Mouse (Mus musculus): ENCODE results near the gene Mlh1. TPM values are rescaled to one million over a fixed set of nuclear protein-coding genes. Genes with fewer than 3 reads are reported as not detected.
A peak's percentile ranks its signal among the peaks of the same experiment; 100 is the strongest.

Gene Mlh1
- 10 to 100 TPM; 11.7 to 12.6 TPM for polyA plus RNA-seq (2017; shearing (Covaris generic))

DNA sequence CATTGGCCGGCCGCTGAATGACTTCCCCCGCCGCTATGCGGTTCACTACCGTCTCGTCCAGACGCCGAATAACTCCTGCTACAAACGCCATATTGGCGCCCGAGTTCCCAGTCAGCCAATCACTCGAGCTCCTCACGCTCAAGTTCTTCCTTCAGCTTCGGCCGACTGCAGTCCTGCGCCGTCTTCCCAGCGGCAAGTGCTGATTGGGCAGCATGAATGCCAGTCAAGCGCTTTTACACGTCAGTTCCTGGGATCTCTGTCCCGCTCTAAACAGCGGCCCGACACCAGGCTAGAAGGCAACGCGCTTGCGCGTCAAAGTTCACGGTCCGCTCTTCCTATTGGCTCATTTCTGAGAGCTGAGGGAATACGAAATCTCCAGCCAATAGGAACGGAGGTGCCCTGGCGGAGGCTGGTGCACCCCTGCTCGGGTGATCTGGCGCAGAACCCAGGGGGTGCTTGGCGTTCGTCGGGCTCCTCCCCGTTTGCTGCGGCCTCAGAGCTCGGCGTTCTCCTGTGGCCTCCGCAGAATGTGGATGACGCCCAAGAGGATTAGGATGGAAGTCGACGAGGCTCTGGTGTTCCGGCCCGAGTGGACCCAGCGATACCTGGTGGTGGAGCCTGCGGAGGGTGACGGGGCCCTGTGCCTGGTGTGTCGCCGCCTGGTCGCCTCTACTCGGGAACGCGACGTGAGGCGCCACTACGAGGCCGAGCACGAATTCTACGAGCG, at the start of gene Mlh1, which contains the start of gene Epm2aip1:
Gene Mlh1, minus strand, starts transcription at position 358 of the 727 bp plus-strand sequence.
Gene Epm2aip1, plus strand, starts transcription at position 496 of the 727 bp plus-strand sequence.
- peak; percentile 84 for ATAC-seq

DNA sequence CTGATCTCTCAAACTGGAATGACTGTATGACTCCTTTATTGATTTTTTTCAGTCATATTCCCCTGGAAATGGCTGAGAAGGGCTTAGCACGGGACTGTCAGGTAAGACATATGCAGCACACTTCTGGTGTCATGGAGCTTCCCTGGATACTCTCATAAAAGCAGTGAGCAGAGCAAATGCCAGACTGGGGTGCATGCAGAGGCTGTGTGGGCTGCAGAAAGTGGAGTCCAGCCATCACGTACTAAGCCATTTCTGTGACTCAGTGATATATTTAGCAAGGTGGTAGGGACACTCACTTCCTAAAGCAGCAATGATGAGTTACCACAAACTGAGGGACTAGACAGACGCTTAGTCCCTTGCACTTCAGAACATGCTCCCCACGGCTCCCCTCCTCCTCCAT, 49.3 kb upstream of the Mlh1 start:
- ATAC-seq = no peak

DNA sequence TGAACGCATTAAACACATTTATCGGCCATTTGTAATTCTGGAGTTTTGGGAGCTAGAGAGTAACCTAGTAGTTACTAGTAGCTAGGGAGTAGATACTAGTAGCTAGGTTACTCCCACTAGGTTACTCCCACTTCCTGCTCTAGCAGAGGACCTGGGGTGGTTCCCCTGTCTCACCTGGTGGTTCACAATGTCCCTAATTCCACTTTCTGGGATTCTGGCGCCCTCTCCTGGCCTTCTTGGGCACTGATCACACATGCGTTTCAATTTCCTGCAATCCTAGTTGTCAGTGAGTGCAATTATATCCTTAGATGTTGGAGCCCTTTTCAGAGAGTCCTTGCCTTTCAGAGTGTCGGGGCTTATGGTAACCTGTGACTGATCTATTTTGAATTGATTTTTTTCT, 42.6 kb upstream of the Mlh1 start:
- no peak for ATAC-seq

DNA sequence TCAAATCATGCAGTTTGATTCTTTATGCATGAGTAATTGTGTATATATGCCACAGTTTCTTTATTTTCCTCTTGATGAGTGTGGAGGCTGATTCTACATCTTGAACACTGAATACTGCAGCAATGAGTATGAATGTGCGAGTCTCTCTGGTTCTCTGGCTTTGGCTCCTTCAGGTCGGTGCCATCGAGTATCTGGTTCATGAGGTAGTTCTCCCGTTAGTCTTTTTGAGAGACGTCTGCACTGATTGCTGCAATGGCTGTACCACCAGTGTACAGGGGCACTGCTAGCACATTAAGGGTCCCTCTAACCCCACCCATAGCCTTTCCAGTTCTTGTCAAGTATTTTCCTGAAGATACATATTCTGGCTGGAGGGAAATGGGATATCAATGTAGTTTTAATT, 42.2 kb upstream of the Mlh1 start:
- no peak for ATAC-seq

DNA sequence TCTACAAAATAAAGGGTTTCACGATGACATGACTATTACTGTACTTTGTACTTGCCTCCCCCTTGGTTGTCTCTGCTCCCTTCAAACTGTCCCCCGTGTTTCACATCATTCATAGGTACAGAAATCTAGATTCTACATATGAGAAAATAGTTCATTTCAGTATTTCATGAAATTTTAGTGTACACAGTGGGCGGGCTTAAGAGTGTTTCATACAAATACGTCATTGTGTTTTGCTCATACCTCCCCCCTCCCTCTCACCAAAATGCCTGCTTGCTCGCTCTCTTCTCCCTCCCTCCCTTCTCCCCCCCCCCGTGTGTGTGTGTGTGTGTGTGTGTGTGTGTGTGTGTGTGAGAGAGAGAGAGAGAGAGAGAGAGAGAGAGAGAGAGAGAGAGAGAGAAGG, 41.7 kb upstream of the Mlh1 start:
- no peak for ATAC-seq

DNA sequence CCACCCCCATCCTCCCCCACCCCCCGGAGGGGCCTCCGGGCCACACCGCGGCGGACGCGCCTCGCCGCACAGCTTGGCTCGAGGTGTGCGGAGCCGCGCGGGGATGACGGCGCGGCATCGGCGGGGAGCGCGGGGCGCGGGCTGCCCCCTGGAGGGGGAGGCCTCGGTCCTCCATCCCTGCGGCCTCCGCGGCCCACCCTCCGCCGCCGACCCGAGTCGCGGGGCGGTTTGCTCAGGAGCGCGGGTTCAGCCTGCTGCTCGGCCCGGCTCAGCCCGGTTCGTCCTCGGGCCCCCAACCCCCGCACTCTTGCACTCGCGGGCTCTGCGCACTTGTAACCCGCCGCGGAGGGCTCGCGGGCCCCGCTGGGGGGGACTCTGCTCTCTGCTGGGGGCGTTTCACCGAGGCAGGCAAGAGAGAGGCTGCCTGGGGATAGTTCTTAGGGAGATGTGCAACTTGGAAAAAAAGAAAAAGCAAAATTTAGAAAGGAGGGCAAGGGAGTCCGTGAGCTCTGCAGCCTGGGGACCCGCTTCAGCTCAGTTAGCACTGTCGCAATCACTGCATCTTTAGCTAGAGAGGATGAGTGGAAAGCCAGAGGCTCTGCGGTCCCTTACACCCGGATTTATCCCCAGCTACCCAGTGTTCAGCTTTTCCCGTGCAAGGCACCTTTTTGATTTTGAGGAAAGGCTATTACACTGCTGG, 41.0 kb upstream of the Mlh1 start:
- ATAC-seq = no peak

DNA sequence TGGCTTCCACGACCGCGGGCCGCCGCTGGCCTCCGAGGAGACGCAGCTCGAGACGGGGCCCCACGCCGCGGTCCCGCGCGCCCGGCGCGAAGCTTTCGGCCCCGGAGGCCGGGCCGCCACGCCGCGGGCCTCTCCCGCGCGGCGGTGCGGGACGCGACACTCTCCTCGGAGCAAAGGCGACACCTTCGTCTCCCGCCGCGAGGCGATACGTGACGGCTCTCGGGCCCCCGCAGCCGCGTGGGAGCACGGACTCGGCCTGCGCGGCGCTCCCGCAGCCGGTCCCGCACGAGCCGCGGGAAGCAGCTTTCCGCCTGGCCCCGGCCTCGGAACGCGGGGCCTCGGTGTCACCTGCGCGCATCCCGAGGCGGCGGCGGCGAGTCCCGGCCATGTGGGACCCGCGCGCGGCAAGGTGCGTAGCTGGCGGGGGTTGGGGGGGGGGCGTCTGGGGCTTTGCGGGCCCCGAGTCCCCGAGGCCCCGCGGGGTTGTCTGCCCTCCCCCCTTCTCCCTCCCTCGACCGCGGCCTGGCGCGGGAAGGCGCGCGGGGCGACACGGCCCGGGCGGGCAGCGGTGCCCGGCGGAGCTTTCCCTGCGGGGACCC, 40.4 kb upstream of the Mlh1 start:
- no peak for ATAC-seq

DNA sequence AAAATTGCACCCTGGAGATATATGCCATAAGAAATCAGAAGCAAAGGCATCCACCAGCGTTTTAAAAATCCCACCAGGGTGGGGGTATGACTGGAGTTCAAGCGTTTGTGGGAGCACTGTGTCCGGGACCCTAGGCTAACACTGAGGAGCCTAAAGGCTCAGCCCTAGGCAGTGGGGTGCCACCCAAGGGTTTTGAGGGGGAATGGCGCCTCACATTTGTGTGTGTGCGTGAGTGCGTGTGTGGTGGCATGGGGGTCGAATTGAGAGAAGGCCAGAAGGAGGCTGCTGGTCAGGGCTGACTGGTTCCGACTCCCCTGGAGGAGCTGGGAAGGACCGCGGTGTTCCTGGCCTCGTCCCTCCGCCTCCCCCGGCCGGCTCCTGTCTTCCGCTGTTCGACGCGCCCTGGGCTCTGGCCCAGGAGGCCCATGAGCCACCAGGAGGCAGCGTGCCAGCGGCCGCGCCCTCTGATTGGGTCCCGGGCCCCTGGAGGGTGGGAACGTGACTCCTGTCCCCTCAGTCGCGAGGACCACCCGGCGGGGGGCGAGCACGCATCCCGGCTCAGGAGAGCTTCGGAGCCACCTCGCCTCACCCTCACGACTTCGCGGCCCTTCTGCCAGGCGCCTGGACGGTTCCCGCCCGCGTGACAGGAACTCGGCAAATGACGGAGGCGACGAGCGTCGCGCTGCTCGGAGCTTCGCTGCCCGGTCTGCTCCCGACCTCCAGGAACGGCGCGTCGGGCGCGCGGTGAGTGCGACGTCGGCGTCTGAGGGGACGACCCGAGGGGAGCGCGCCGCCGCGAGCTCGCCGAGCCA, 39.6 kb upstream of the Mlh1 start, which contains the start of gene Trank1:
Gene Trank1, plus strand, starts transcription at position 709 of the 812 bp plus-strand sequence.
- no peak for ATAC-seq

DNA sequence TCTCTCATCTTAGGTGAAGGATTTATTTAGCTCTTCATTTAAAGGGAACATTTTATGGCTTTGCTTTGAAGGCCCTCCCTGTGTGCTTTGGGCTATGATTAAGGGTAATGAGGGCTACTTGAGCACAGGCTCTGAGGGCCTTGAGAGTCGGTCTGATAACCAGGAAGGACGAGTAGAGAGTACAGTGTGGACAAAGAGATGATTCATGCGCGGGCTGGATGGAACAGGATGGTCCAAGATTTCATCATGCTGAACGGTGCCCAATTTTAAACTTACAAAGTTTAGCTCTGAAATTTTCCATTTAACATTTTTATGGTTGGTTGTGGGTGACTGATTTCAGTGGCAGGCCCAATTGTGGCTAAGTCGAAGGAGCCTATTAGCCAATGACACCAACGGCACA, 34.6 kb upstream of the Mlh1 start:
- ATAC-seq = no peak

DNA sequence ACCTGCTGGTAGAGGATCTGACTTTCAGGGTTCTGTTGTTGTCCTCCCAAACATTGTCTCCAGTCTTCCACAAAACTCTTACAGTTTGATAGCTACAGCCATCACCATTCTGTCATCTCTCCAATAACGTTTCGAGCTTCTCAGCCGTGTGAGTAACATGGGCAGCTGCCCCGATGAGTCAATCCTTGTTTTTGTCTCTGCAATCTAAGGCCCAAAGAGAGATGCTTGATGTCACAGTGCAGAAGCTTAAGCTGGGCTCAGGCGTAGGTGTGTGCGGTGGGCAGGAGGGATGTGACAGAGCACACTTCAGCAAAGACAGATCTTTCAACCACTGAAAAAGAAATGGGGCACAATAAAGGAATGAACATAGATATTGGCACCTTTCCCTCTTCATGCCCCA, 32.4 kb upstream of the Mlh1 start:
- ATAC-seq = no peak

DNA sequence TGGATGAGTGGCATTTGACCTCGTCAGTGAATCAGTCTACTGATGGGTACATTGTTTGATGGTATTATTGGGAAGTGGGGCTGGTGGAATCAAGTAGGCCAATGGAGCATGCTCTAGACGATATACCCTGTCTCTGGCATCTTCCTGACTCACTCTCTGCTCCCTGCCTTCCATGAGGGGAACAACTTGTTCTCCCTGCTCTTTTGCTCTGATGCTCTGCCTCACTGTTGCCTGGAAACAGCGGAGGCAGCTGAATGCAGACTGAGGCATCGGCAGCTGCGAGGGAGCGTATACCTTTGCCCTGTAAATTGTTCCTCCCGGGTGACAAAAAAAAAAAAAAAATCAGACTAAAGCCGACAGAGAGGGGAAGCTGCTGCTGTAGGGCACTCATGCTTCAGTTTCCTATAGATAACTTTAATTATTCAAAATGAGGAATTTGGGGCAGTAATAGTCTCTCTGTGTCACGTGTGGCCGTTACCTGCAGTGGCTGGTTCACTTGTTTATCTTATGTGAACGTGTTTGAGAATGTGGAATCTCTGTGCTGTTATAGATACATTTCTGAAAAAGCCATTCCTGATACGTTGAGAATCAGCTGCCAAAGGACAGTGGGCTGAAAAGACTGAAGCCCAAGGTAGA, 30.7 kb upstream of the Mlh1 start:
- no peak for ATAC-seq

DNA sequence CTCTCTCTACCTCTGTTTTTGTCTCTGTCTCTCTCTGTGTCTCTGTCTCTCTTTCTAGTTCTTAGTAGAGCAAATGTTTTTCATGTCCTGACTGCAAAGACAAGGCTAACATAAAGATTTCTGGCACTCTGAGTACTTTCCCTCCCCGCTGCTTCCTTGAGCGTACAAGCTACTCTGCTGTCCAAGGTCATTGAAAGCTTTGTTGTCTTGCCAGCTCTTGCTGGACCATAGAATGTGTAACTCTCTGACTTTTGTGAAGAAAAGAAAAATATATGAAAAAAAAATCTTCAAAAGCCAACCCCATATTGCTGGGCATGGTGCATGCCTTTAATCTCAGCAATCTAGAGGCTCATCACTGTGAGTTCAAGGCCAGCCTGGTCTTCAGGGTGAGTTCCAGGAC, 27.0 kb upstream of the Mlh1 start:
- no peak for ATAC-seq

DNA sequence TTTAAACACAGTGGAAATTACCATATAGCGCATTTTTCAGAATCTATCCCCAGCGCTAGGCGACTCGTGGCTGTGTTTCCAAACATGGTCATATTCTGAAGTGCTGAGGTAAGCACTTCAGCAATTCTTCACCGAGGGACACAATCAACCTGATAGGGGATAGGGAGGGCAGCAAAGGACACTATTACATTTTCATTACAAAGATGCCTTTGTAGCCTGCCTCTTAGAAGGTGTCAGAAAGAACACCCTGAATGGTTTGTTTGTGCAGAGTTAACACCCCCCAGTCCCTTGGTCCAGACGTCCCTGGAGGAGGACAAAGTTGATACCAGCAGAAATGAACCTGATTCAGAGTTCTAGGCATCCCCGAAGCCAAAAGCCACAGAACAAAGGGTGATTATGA, 24.8 kb upstream of the Mlh1 start:
- ATAC-seq = no peak

DNA sequence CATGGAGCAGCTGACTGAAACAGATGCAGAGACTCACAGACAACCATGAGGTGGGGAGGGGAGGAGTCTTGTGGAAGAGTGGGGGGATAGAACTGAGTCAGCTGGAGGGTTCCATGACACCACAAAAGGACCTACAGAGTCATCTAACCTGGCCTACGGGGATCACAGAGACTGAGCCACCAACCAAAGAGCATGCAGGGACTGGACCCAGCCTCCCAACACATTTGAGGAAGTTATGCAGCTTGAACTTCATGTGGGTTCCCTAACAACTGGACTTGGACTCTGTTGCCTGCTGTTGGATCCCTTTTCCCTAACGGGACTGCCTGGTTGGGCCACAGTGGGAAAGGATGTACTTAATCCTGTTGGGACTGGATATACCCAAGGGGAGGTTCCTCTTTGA, 23.7 kb upstream of the Mlh1 start:
- no peak for ATAC-seq

DNA sequence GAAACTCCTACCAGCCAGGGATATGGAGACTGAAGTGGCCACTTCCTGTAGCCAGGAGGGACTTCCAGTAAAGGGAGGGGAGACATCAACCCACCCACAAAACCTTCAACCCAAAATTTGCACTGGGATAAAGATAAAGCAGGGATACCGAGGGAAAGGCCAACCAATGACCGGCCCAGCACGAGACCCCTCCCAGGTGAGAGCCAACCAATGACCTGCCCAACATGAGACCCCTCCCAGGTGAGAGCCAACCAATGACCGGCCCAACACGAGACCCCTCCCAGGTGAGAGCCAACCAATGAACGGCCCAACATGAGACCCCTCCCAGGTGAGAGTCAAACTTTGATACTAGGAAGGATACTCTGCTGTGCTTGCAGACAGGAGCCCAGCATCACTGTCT, 23.3 kb upstream of the Mlh1 start:
- ATAC-seq = no peak

DNA sequence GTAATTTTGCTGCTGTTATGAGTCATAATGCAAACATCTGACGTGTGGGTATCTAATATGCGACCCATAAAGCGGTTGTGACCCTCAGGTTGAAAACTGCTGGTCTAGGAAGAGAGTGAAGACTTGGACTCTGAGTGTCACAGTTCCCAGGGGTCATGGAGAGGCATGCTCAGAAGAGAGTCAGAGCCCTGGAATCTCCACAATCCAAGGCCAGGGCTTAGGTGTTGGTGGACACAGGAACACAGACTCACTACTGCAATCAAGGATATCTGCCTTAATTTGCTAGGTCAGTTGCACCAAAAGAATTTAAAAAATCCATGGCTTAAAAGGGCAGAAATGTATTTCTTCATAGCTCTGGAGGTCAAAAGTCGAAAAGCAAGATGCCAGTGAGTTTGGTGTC, 21.6 kb upstream of the Mlh1 start:
- ATAC-seq = no peak

DNA sequence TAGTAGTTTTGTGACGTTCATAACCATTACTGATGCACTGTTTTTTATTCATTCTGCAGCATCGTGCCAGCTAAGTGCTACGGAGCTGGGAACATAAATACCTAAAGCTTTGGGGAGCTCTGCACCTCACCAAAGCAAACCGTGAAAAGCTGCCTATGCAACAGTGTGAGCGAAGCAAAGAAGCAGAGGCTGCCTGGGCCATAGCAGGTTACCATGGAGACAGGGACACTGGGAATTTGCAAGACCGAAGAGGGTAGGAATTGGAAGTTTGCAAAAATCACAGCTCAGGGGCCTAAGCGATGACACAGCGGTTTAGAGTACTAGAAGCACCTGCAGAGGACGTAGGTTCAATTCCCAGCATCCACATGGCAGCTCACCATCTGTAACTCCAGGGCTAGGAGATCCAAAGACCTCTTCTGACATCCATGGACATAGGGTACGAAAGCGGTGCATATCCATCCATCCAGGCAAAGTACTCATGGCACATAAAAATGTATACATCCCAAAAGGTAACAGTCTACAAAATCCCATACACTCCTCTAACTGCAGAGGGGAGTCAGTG, 19.0 kb upstream of the Mlh1 start:
- ATAC-seq = no peak

DNA sequence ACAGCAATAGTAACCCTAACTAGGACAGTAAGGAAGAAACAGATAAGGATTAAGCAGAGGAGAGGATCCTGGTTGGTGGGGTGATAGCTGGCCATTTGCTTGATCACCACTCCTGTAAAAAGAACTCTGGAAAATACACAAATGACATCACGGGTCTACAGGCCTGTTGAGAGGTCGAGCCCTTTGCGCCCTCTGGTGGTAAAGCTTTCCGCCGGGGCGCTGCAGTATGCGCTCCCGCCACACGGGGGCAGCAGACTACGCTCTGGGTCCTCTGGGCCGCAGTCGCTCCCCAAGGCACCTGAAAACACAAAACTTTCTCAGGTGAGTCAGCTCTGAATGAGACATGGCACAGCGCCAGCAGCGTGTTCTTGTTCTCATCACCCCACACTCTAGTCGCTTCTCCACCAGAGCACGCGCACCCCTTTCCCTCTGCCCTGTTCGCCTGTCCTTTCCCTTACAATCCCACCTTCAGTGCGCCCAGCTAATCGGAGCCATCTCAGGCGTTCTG, 18.3 kb upstream of the Mlh1 start:
- peak; percentile 76 for ATAC-seq

DNA sequence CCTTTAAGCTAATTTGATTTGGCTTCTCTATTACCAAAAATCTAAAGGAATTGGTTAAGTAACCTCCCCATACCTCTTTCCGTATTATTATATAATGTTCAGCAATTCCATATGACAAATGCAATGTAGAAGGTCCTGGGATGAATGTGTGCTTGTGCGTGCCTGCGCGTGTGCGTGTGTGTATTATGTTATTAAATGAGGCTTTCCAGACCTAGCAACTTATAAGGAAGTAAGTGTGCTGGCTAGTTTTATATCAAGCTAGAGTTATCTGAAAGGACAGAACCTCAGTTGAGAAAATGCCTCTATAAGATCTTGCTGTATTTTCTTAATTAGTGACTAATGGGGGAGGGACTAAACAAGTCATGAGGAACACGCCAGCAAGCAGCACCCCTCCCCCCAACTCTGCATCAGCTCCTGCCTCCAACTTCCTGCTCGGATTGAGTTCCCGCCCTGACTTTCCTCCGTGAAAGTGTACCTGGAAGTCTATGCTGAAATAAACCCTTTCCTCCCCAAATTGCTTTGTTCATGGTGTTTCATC, 17.8 kb upstream of the Mlh1 start:
- peak; percentile 19 for ATAC-seq

DNA sequence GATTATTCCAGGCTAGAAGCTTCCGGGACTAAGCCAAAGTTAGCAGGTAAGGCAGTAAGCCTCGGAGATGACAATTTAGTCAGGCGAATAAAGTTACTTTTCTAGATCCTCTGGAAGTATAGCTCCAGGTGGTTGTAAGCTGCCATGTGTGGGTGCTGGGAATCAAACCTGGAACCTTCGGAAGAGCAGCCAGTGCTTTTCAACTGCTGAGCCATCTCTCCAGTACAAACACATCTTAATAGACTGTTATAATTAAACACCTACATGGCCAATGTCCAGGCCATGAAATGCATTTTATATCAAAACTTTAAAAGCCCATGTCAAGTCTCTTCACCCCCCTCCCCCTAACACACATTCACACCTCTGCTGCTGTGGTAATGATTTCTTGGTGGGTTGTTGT, 16.4 kb upstream of the Mlh1 start:
- no peak for ATAC-seq

DNA sequence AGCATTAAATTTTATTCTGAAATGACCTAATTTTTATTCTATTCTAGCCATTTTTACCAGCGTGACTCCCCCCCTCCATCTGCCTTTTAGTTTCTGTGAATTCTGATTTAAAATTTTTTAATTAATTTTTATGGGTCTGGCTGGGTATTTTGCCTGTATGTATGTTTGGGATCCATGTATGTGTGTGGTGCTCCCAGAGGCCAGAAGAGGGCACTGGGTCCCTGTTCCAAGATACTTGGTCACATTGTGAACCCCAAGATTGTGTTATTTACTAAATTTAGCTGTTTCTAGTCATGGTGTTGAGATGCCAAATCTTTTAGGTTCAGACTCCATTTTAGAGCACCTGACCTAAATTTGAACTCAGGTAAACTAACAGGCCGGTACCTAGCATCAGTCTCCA, 14.9 kb upstream of the Mlh1 start:
- ATAC-seq = no peak

DNA sequence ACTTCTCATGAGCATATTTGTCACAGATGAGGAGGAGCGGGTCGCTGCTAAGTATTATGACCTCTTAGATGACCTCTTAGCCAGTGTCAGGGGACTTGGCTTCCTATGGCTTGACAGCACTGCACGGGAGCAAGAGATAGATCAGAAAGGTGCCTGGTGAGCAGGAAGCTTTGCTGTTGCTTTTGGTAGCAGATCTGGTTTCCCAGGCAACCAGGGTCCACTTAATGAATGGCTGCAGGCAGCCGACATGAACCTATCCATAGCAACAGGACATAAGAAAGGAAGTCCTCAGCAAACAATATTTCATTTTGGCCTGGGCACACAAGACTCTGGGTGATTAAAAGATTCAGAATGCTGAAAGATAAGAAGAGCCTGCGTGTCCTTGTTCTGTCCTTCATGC, 14.1 kb upstream of the Mlh1 start:
- ATAC-seq = no peak
